Mouse (Mus musculus): ENCODE measurements at regions not wholly inside any gene's neighbourhood (a gene's known extent, or its start where the extent isn't known, plus 50 kb on each side); places are given as distances from the start of the nearest gene placed in this dataset.
"Not testable (repeated sequence)": the region's sequence is repeated elsewhere in the genome, so short reads cannot be mapped to it uniquely, and the experiment has no call there.

- Histone ChIP-seq H3K4me1 (ENCODE audit: insufficient read depth, low read depth, low read length) (no peaks in the 10 kb centered on the region), H3K4me2 (replicated peaks; ENCODE audit: low read depth, low read length) (no peak overlapping the region), H3K27ac (ENCODE audit: low read length) (no peak overlapping the region), H3K9me3 (ENCODE audit: low read length) (no peaks in the 10 kb centered on the region), H3K4me3 (ENCODE audit: low read depth, low read length) (no peak overlapping the region), H3K36me3 (ENCODE audit: insufficient read depth, low read length) (no peaks in the 10 kb centered on the region), H3K27me3 (replicated peaks; ENCODE audit: insufficient read depth, low read length) (no peaks in the 10 kb centered on the region), H3K9ac (replicated peaks; ENCODE audit: low read depth) (no peak overlapping the region)
- TF ChIP-seq EP300 (IDR thresholded peaks at IDR 0.05) (no peak), CTCF (IDR thresholded peaks at IDR 0.05) (no peak)
- WGBS, result 54% methylated on average over 2 of the region's 2 CpGs
- ATAC-seq, result no peak
- DNase-seq (ENCODE audit: low spot score), result no peak
Observed at GRCm38 (mm10) chr1:30639807-30640206, 233.9 kb downstream of the Phf3 start.

- 54% methylated on average over 1 of the region's 1 CpGs for WGBS
- ATAC-seq, result no peak
- Histone ChIP-seq H3K27ac (ENCODE audit: low read length) (no peak overlapping the region), H3K9ac (replicated peaks; ENCODE audit: low read depth) (no peak overlapping the region), H3K4me3 (ENCODE audit: low read depth, low read length) (no peak overlapping the region), H3K4me1 (ENCODE audit: insufficient read depth, low read depth, low read length) (no peaks in the 10 kb centered on the region), H3K4me2 (replicated peaks; ENCODE audit: low read depth, low read length) (no peak overlapping the region), H3K36me3 (ENCODE audit: insufficient read depth, low read length) (no peaks in the 10 kb centered on the region), H3K27me3 (replicated peaks; ENCODE audit: insufficient read depth, low read length) (no peaks in the 10 kb centered on the region), H3K9me3 (ENCODE audit: low read length) (no peaks in the 10 kb centered on the region)
- TF ChIP-seq CTCF (IDR thresholded peaks at IDR 0.05) (no peak), EP300 (IDR thresholded peaks at IDR 0.05) (no peak)
- no peak for DNase-seq (ENCODE audit: low spot score)
Observed at GRCm38 (mm10) chr1:30632760-30633159, 241.0 kb downstream of the Phf3 start.

GRCm38 (mm10) chr1:30627796-30628195 lies 245.9 kb downstream of the Phf3 start:
- not testable (repeated sequence) for H3K27ac ChIP-seq (ENCODE audit: low read length); DNase-seq (ENCODE audit: low spot score); ATAC-seq; H3K4me3 ChIP-seq (ENCODE audit: low read depth, low read length); H3K9me3 ChIP-seq (ENCODE audit: low read length); H3K4me2 ChIP-seq (replicated peaks; ENCODE audit: low read depth, low read length); H3K27me3 ChIP-seq (replicated peaks; ENCODE audit: insufficient read depth, low read length); H3K4me1 ChIP-seq (ENCODE audit: insufficient read depth, low read depth, low read length); H3K9ac ChIP-seq (replicated peaks; ENCODE audit: low read depth); H3K36me3 ChIP-seq (ENCODE audit: insufficient read depth, low read length)
- WGBS, result 67% methylated on average over 5 of the region's 5 CpGs

- no peak for TF ChIP-seq EP300 (IDR thresholded peaks at IDR 0.05)
- TF ChIP-seq CTCF (IDR thresholded peaks at IDR 0.05), result no peak
- Histone ChIP-seq H3K36me3 (ENCODE audit: insufficient read depth, low read length) (no peaks in the 10 kb centered on the region), H3K4me2 (replicated peaks; ENCODE audit: low read depth, low read length) (no peak overlapping the region), H3K9ac (replicated peaks; ENCODE audit: low read depth) (no peak overlapping the region), H3K9me3 (ENCODE audit: low read length) (no peaks in the 10 kb centered on the region), H3K4me3 (ENCODE audit: low read depth, low read length) (no peak overlapping the region), H3K27ac (ENCODE audit: low read length) (no peak overlapping the region), H3K4me1 (ENCODE audit: insufficient read depth, low read depth, low read length) (no peaks in the 10 kb centered on the region), H3K27me3 (replicated peaks; ENCODE audit: insufficient read depth, low read length) (no peaks in the 10 kb centered on the region)
- ATAC-seq, result no peak
- DNase-seq (ENCODE audit: low spot score), result no peak
- 45% methylated on average over 7 of the region's 7 CpGs for WGBS
Observed at GRCm38 (mm10) chr1:30595122-30595730, 278.5 kb downstream of the Phf3 start.

GRCm38 (mm10) chr1:30594036-30594435 lies 279.7 kb downstream of the Phf3 start:
- Histone ChIP-seq H3K9ac (replicated peaks; ENCODE audit: low read depth) (no peak overlapping the region), H3K27me3 (replicated peaks; ENCODE audit: insufficient read depth, low read length) (no peaks in the 10 kb centered on the region), H3K36me3 (ENCODE audit: insufficient read depth, low read length) (no peaks in the 10 kb centered on the region), H3K4me2 (replicated peaks; ENCODE audit: low read depth, low read length) (no peak overlapping the region), H3K9me3 (ENCODE audit: low read length) (no peaks in the 10 kb centered on the region), H3K4me3 (ENCODE audit: low read depth, low read length) (no peak overlapping the region), H3K4me1 (ENCODE audit: insufficient read depth, low read depth, low read length) (no peaks in the 10 kb centered on the region), H3K27ac (ENCODE audit: low read length) (no peak overlapping the region)
- WGBS, result 46% methylated on average over 1 of the region's 1 CpGs
- ATAC-seq (no peak), DNase-seq (ENCODE audit: low spot score) (peak; percentile 3)
- no peak for TF ChIP-seq EP300 (IDR thresholded peaks at IDR 0.05)

- no peak for TF ChIP-seq CTCF (IDR thresholded peaks at IDR 0.05)
- no peak for TF ChIP-seq EP300 (IDR thresholded peaks at IDR 0.05)
- Histone ChIP-seq H3K9ac (replicated peaks; ENCODE audit: low read depth) (no peak overlapping the region), H3K36me3 (ENCODE audit: insufficient read depth, low read length) (no peaks in the 10 kb centered on the region), H3K4me2 (replicated peaks; ENCODE audit: low read depth, low read length) (no peak overlapping the region), H3K4me3 (ENCODE audit: low read depth, low read length) (no peak overlapping the region), H3K9me3 (ENCODE audit: low read length) (no peaks in the 10 kb centered on the region), H3K4me1 (ENCODE audit: insufficient read depth, low read depth, low read length) (no peaks in the 10 kb centered on the region), H3K27ac (ENCODE audit: low read length) (no peak overlapping the region), H3K27me3 (replicated peaks; ENCODE audit: insufficient read depth, low read length) (no peaks in the 10 kb centered on the region)
- DNase-seq (ENCODE audit: low spot score), result peak; percentile 2
- ATAC-seq, result no peak
- 57% methylated on average over 4 of the region's 4 CpGs for WGBS
Observed at GRCm38 (mm10) chr1:30590721-30591120, 283.0 kb downstream of the Phf3 start.

GRCm38 (mm10) chr1:30588885-30589284 lies 284.8 kb downstream of the Phf3 start:
- Histone ChIP-seq H3K4me3 (ENCODE audit: low read depth, low read length) (no peak overlapping the region), H3K9me3 (ENCODE audit: low read length) (no peaks in the 10 kb centered on the region), H3K36me3 (ENCODE audit: insufficient read depth, low read length) (no peaks in the 10 kb centered on the region), H3K27ac (ENCODE audit: low read length) (no peak overlapping the region), H3K4me1 (ENCODE audit: insufficient read depth, low read depth, low read length) (no peaks in the 10 kb centered on the region), H3K4me2 (replicated peaks; ENCODE audit: low read depth, low read length) (no peak overlapping the region), H3K27me3 (replicated peaks; ENCODE audit: insufficient read depth, low read length) (no peaks in the 10 kb centered on the region), H3K9ac (replicated peaks; ENCODE audit: low read depth) (no peak overlapping the region)
- TF ChIP-seq CTCF (IDR thresholded peaks at IDR 0.05) (no peak), EP300 (IDR thresholded peaks at IDR 0.05) (no peak)
- ATAC-seq (no peak), DNase-seq (ENCODE audit: low spot score) (no peak)
- 47% methylated on average over 3 of the region's 3 CpGs for WGBS
